Mouse (Mus musculus) liver, embryonic 14.5 days (tissue): Measurements from ENCODE around the gene Tmem164.

Experiments used
- CTCF ChIP-seq: IDR thresholded peaks from 2 replicates; pipeline ENCODE4 v1.5.1; 2016; ENCODE audit warnings: antibody characterized with exemption, low read depth, control low read depth
- EP300 ChIP-seq: IDR thresholded peaks from 2 replicates; pipeline ENCODE4 v1.6.1; 2016; ENCODE audit warnings: antibody characterized with exemption, low read depth

DNA sequence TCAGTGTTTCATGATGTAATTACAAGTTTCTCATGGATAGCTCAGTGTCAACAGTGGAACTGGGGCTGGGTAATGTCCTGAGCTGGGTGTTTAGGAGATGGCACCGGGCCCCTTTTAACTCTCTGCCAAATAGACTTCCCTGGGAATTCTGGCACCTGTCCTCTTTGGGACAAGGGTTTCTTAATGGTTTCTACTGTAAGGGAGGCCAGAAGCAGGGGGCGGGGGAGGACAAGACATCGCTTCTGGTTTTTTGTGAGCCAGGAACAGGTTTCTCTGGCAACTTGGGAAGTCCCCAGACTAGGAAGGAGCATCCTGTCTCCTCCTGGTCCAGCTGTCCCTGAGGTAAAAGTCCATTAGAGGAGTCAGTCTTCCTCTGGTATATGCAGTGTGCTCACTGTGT lies 156.1 kb downstream of the Tmem164 start:
- TF ChIP-seq EP300 (no peak), CTCF (no peak)
